Mouse (Mus musculus): ENCODE results near the gene Gm20458. TPM values are rescaled to one million over a fixed set of nuclear protein-coding genes. Genes with fewer than 3 reads are reported as not detected.

Gene Gm20458
- polyA plus RNA-seq, 1 experiment from 2014 or later = 23.3 TPM

- Histone ChIP-seq H3K4me2 (ENCODE audit: low read length) (no peak overlapping the region), H3K9ac (ENCODE audit: low read depth, low read length) (no peak overlapping the region), H3K9me3 (replicated peaks; ENCODE audit: low read length) (no peaks in the 10 kb centered on the region), H3K36me3 (ENCODE audit: insufficient read depth, low read length) (no peaks in the 10 kb centered on the region), H3K4me1 (replicated peaks; ENCODE audit: insufficient read depth, low read length) (no peaks in the 10 kb centered on the region; the same call in 1 of the 2 replicates), H3K27me3 (ENCODE audit: insufficient read depth, low read length) (no peaks in the 10 kb centered on the region), H3K27ac (peak overlapping the region; percentile 47), H3K4me3 (replicated peaks; ENCODE audit: low read depth, low read length) (no peak overlapping the region)
- ATAC-seq (replicated peaks; ENCODE audit: low FRiP score, low read depth) (no peak), DNase-seq (ENCODE audit: low spot score) (peak; percentile 28)
- no peak for TF ChIP-seq CTCF (IDR thresholded peaks at IDR 0.05; ENCODE audit: low read depth)
- WGBS = 36% methylated on average over 11 of the region's 11 CpGs
Measured at GRCm38 (mm10) chr2:164518266-164519170, 57.8 kb downstream of the Gm20458 start.

- WGBS = 32% methylated on average over 6 of the region's 6 CpGs
- ATAC-seq (replicated peaks; ENCODE audit: low FRiP score, low read depth) (no peak), DNase-seq (ENCODE audit: low spot score) (peak; percentile 48)
- Histone ChIP-seq H3K9ac (ENCODE audit: low read depth, low read length) (no peak overlapping the region), H3K4me3 (replicated peaks; ENCODE audit: low read depth, low read length) (no peak overlapping the region), H3K27me3 (ENCODE audit: insufficient read depth, low read length) (no peaks in the 10 kb centered on the region), H3K4me1 (replicated peaks; ENCODE audit: insufficient read depth, low read length) (no peaks in the 10 kb centered on the region; the same call in 1 of the 2 replicates), H3K36me3 (ENCODE audit: insufficient read depth, low read length) (no peaks in the 10 kb centered on the region), H3K9me3 (replicated peaks; ENCODE audit: low read length) (no peaks in the 10 kb centered on the region), H3K27ac (no peak overlapping the region), H3K4me2 (ENCODE audit: low read length) (no peak overlapping the region)
- no peak for TF ChIP-seq CTCF (IDR thresholded peaks at IDR 0.05; ENCODE audit: low read depth)
Measured at GRCm38 (mm10) chr2:164519171-164519526, 58.4 kb downstream of the Gm20458 start.

- Histone ChIP-seq H3K4me3 (replicated peaks; ENCODE audit: low read depth, low read length) (no peak overlapping the region), H3K27ac (no peak overlapping the region), H3K27me3 (ENCODE audit: insufficient read depth, low read length) (no peaks in the 10 kb centered on the region), H3K36me3 (ENCODE audit: insufficient read depth, low read length) (no peaks in the 10 kb centered on the region), H3K4me2 (ENCODE audit: low read length) (no peak overlapping the region), H3K9me3 (replicated peaks; ENCODE audit: low read length) (no peaks in the 10 kb centered on the region), H3K4me1 (replicated peaks; ENCODE audit: insufficient read depth, low read length) (no peaks in the 10 kb centered on the region; the same call in 1 of the 2 replicates), H3K9ac (ENCODE audit: low read depth, low read length) (no peak overlapping the region)
- peak; percentile 90 for TF ChIP-seq CTCF (IDR thresholded peaks at IDR 0.05; ENCODE audit: low read depth)
- 8% methylated on average over 3 of the region's 3 CpGs for WGBS
- ATAC-seq (replicated peaks; ENCODE audit: low FRiP score, low read depth) (peak; percentile 44; the same call in 1 of the 2 replicates), DNase-seq (ENCODE audit: low spot score) (peak; percentile 84)
Measured at GRCm38 (mm10) chr2:164520782-164521181, 60.0 kb downstream of the Gm20458 start.

- DNase-seq (ENCODE audit: low spot score) = no peak
- WGBS = 16% methylated on average over 11 of the region's 11 CpGs
- no peaks in the 10 kb centered on the region for H3K27me3 ChIP-seq (ENCODE audit: insufficient read depth, low read length)
- no peak for ATAC-seq (replicated peaks; ENCODE audit: low FRiP score, low read depth)
- no peaks in the 10 kb centered on the region; the same call in 1 of the 2 replicates for H3K4me1 ChIP-seq (replicated peaks; ENCODE audit: insufficient read depth, low read length)
- H3K27ac ChIP-seq = no peak overlapping the region
- no peak overlapping the region for H3K4me2 ChIP-seq (ENCODE audit: low read length)
- no peaks in the 10 kb centered on the region for H3K9me3 ChIP-seq (replicated peaks; ENCODE audit: low read length)
- no peak for TF ChIP-seq CTCF (IDR thresholded peaks at IDR 0.05; ENCODE audit: low read depth)
- H3K9ac ChIP-seq (ENCODE audit: low read depth, low read length) = 0 out of 2 replicates have a peak overlapping the region, but pooled peaks have one; percentile 27
- no peaks in the 10 kb centered on the region for H3K36me3 ChIP-seq (ENCODE audit: insufficient read depth, low read length)
- no peak overlapping the region for H3K4me3 ChIP-seq (replicated peaks; ENCODE audit: low read depth, low read length)
Measured at GRCm38 (mm10) chr2:164521841-164522240, 61.1 kb downstream of the Gm20458 start.

GRCm38 (mm10) chr2:164522280-164522679, 61.5 kb downstream of the Gm20458 start:
- no peak overlapping the region for H3K9ac ChIP-seq (ENCODE audit: low read depth, low read length)
- TF ChIP-seq CTCF (IDR thresholded peaks at IDR 0.05; ENCODE audit: low read depth) = no peak
- DNase-seq (ENCODE audit: low spot score) = no peak
- no peaks in the 10 kb centered on the region; the same call in 1 of the 2 replicates for H3K4me1 ChIP-seq (replicated peaks; ENCODE audit: insufficient read depth, low read length)
- no peak for ATAC-seq (replicated peaks; ENCODE audit: low FRiP score, low read depth)
- no peak overlapping the region for H3K27ac ChIP-seq
- no peaks in the 10 kb centered on the region for H3K36me3 ChIP-seq (ENCODE audit: insufficient read depth, low read length)
- H3K27me3 ChIP-seq (ENCODE audit: insufficient read depth, low read length) = no peaks in the 10 kb centered on the region
- H3K9me3 ChIP-seq (replicated peaks; ENCODE audit: low read length) = no peaks in the 10 kb centered on the region
- WGBS = 21% methylated on average over 8 of the region's 8 CpGs
- H3K4me2 ChIP-seq (ENCODE audit: low read length) = no peak overlapping the region
- no peak overlapping the region for H3K4me3 ChIP-seq (replicated peaks; ENCODE audit: low read depth, low read length)

- TF ChIP-seq CTCF (IDR thresholded peaks at IDR 0.05; ENCODE audit: low read depth) = no peak
- Histone ChIP-seq H3K27me3 (ENCODE audit: insufficient read depth, low read length) (no peaks in the 10 kb centered on the region), H3K9me3 (replicated peaks; ENCODE audit: low read length) (no peaks in the 10 kb centered on the region), H3K4me2 (ENCODE audit: low read length) (no peak overlapping the region), H3K4me3 (replicated peaks; ENCODE audit: low read depth, low read length) (no peak overlapping the region), H3K27ac (no peak overlapping the region), H3K36me3 (ENCODE audit: insufficient read depth, low read length) (no peaks in the 10 kb centered on the region), H3K4me1 (replicated peaks; ENCODE audit: insufficient read depth, low read length) (no peaks in the 10 kb centered on the region; the same call in 1 of the 2 replicates), H3K9ac (ENCODE audit: low read depth, low read length) (no peak overlapping the region)
- no peak for ATAC-seq (replicated peaks; ENCODE audit: low FRiP score, low read depth)
- no peak for DNase-seq (ENCODE audit: low spot score)
- WGBS = 92% methylated on average over 10 of the region's 10 CpGs
Measured at GRCm38 (mm10) chr2:164523301-164523773, 62.6 kb downstream of the Gm20458 start.

Measured in kidney, postnatal 0 days (tissue).